Mouse (Mus musculus) lung, embryonic 16.5 days (tissue): ENCODE measurements around the gene Scube2. TPM values are rescaled to one million over a fixed set of nuclear protein-coding genes. Genes with fewer than 3 reads are reported as not detected.
A peak's percentile ranks its signal among the peaks of the same experiment; 100 is the strongest.

Source experiments
- ATAC-seq: fragments of 200-750 bp; cut with Nextera tagmentation; 2 replicates; pipeline ENCODE4 v1.8.0; 2017; ENCODE audit warnings: low read depth, mild to moderate bottlenecking, moderate library complexity
- H3K27ac ChIP-seq: fragments of 300-500 bp; sonication (generic); 2 replicates; pipeline ENCODE4 v1.5.1; 2014; ENCODE audit warnings: mild to moderate bottlenecking, control low read depth, low read length
- H3K27me3 ChIP-seq: fragments of 300-500 bp; sonication (generic); 2 replicates; pipeline ENCODE4 v1.6.1; 2014; ENCODE audit warnings: low read depth, low read length, mixed read lengths; ENCODE audit not compliant: control insufficient read depth, insufficient read depth
- H3K36me3 ChIP-seq: fragments of 300-500 bp; sonication (generic); 2 replicates; pipeline ENCODE4 v1.6.1; 2014; ENCODE audit warnings: low read length; ENCODE audit not compliant: control insufficient read depth, insufficient read depth
- H3K4me1 ChIP-seq: fragments of 300-500 bp; sonication (generic); replicated peaks from 2 replicates; pipeline ENCODE4 v1.6.1; 2014; ENCODE audit warnings: low read length, mixed read lengths; ENCODE audit not compliant: control insufficient read depth, insufficient read depth
- H3K4me2 ChIP-seq: fragments of 300-500 bp; sonication (generic); 2 replicates; pipeline ENCODE4 v1.6.1; 2014; ENCODE audit warnings: low read depth, low read length, control low read depth
- H3K4me3 ChIP-seq: fragments of 300-500 bp; sonication (generic); 2 replicates; pipeline ENCODE4 v1.5.1; 2014; ENCODE audit warnings: mild to moderate bottlenecking, low read length, control low read depth
- H3K9ac ChIP-seq: fragments of 300-500 bp; sonication (generic); 2 replicates; pipeline ENCODE4 v1.6.1; 2014; ENCODE audit warnings: low read length, control low read depth
- H3K9me3 ChIP-seq: fragments of 300-500 bp; sonication (generic); 2 replicates; pipeline ENCODE4 v1.6.1; 2016; ENCODE audit warnings: low read length; ENCODE audit not compliant: control insufficient read depth
- WGBS: fragments of 180-500 bp; shearing (Covaris S2); extraction: QIAGEN DNeasy Blood & Tissue Kit; methylation state at CpG from one replicate; pipeline ENCODE4 v1.1.7; 2014; 5-methylcytosine and 5-hydroxymethylcytosine counted together
- polyA plus RNA-seq: library from polyadenylated mRNA; unstranded; fragments of >200 nt; fragmentation: Nextera tagmentation; extraction: Ambion mirVana; gene quantifications from 2 replicates; pipeline ENCODE4 v1.2.1, GENCODE M21; 2015

The Scube2 gene
- polyA plus RNA-seq, 1 experiment from 2014 or later: 4.1 TPM

- 84% methylated on average over 2 of the region's 2 CpGs for WGBS
- no peaks in the 10 kb centered on the region for H3K9me3 ChIP-seq
- H3K9ac ChIP-seq: no peak overlapping the region
- H3K27me3 ChIP-seq: no peaks in the 10 kb centered on the region
- H3K4me1 ChIP-seq: peaks cover 4% of the 10 kb centered on the region; the same call in 1 of the 2 replicates
- no peak for ATAC-seq
- H3K4me3 ChIP-seq: no peak overlapping the region
- H3K4me2 ChIP-seq: no peak overlapping the region
- H3K27ac ChIP-seq: no peak overlapping the region
- peaks cover 3% of the 10 kb centered on the region; the same call in 1 of the 2 replicates for H3K36me3 ChIP-seq
These were observed 17.1 kb upstream of the Scube2 start for GRCm38 (mm10) chr7:109882574-109882973.

DNA sequence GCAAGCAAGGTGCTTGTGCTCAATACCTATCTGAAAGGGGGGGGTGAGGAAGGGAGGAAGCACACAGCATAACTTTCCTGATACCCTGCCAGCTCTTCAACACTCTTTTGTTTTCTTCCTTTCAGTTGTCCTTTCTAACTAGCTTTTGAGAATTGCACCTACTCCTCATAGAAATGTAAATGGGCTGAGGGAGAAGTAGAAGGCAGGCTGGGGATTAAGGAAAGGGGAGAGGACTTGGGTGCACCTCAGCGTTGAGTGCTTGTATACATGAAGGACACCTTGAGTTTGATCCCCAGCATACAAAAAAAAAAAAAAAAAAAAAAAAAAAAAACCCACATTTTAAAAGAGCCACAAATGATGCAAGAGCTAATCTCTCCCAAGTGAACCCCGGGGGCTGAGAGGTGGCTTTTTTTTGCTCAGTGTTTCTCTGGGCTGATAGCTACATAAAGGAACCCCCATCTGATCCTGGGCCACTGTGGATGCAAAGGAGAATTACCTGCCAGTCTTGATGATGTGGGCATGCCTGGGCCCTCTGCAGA is 16.2 kb upstream of the Scube2 start:
- H3K4me3 ChIP-seq: no peak overlapping the region
- no peak overlapping the region for H3K9ac ChIP-seq
- H3K4me2 ChIP-seq: no peak overlapping the region
- H3K36me3 ChIP-seq: peaks cover under 1% of the 10 kb centered on the region; the same call in 1 of the 2 replicates
- H3K9me3 ChIP-seq: no peaks in the 10 kb centered on the region
- peaks cover 4% of the 10 kb centered on the region; the same call in 1 of the 2 replicates for H3K4me1 ChIP-seq
- H3K27ac ChIP-seq: no peak overlapping the region
- 58% methylated on average over 2 of the region's 2 CpGs for WGBS
- no peaks in the 10 kb centered on the region for H3K27me3 ChIP-seq
- ATAC-seq: no peak

GRCm38 (mm10) chr7:109879158-109879557 is 13.7 kb upstream of the Scube2 start:
- H3K4me2 ChIP-seq: peak overlapping the region; percentile 31
- H3K27me3 ChIP-seq: no peaks in the 10 kb centered on the region
- peak overlapping the region; percentile 44; the same call in 1 of the 2 replicates for H3K9ac ChIP-seq
- no peaks in the 10 kb centered on the region for H3K9me3 ChIP-seq
- H3K27ac ChIP-seq: no peak overlapping the region
- 22% methylated on average over 12 of the region's 12 CpGs for WGBS
- H3K4me3 ChIP-seq: no peak overlapping the region
- peak; percentile 83 for ATAC-seq
- H3K4me1 ChIP-seq: peaks cover 4% of the 10 kb centered on the region; the same call in 1 of the 2 replicates
- H3K36me3 ChIP-seq: no peaks in the 10 kb centered on the region

- Histone ChIP-seq H3K4me1 (peaks cover 4% of the 10 kb centered on the region; the same call in 1 of the 2 replicates), H3K27me3 (no peaks in the 10 kb centered on the region), H3K27ac (no peak overlapping the region), H3K36me3 (no peaks in the 10 kb centered on the region), H3K4me2 (no peak overlapping the region), H3K4me3 (no peak overlapping the region), H3K9ac (no peak overlapping the region), H3K9me3 (no peaks in the 10 kb centered on the region)
- 55% methylated on average over 8 of the region's 8 CpGs for WGBS
- ATAC-seq: no peak
These were observed 10.6 kb upstream of the Scube2 start for GRCm38 (mm10) chr7:109876085-109876484.

- H3K27ac ChIP-seq: no peak overlapping the region
- no peaks in the 10 kb centered on the region for H3K27me3 ChIP-seq
- H3K4me1 ChIP-seq: peaks cover 4% of the 10 kb centered on the region; the same call in 1 of the 2 replicates
- no peaks in the 10 kb centered on the region for H3K9me3 ChIP-seq
- ATAC-seq: no peak
- no peak overlapping the region for H3K4me2 ChIP-seq
- WGBS: 54% methylated on average over 3 of the region's 3 CpGs
- no peak overlapping the region for H3K4me3 ChIP-seq
- H3K9ac ChIP-seq: no peak overlapping the region
- no peaks in the 10 kb centered on the region for H3K36me3 ChIP-seq
These were observed 10.1 kb upstream of the Scube2 start for GRCm38 (mm10) chr7:109875598-109875997.

DNA sequence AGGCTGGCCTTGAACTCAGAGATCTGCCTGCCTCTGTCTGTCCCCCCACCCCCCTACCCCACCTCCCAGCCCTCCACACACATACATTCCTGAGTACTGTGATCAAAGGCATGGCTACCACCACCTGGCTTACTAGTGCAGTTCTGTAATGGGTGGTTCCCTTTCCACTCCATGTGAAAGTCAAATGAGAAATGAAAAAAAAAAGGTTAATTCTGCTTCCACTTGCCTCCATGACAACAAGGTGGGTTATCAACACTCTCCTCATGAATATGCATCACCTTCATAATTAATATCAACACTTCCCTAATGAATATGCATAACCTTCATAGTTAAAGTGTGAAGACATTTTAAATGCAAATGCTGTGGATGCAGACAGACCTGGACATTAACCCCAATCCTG is 9.6 kb upstream of the Scube2 start:
- Histone ChIP-seq H3K4me1 (peaks cover 4% of the 10 kb centered on the region; the same call in 1 of the 2 replicates), H3K9me3 (no peaks in the 10 kb centered on the region), H3K4me3 (no peak overlapping the region), H3K9ac (no peak overlapping the region), H3K36me3 (no peaks in the 10 kb centered on the region), H3K4me2 (no peak overlapping the region), H3K27me3 (no peaks in the 10 kb centered on the region), H3K27ac (no peak overlapping the region)
- no peak for ATAC-seq

DNA sequence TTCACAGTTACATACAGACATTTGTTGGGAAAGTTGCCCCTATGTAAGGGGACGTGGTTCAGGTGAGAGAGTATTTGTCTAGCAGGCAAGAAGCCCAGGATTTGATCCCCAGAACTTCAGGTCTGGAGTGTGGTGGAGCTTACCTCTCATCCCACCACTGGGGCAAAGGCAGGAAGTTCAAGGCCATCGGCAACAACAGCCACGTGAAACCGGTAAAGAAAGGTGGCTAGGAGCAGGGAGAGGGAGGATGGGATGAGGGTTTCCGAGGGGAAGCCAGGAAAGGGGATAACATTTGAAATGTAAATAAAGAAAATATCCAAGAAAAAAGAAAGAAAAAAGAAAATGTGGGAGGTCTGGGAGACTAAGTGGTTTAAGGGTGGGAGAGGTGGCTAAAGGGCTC is 7.7 kb upstream of the Scube2 start:
- Histone ChIP-seq H3K4me1 (peaks cover 7% of the 10 kb centered on the region; the same call in 1 of the 2 replicates), H3K27me3 (no peaks in the 10 kb centered on the region), H3K36me3 (no peaks in the 10 kb centered on the region), H3K4me2 (no peak overlapping the region), H3K9me3 (no peaks in the 10 kb centered on the region), H3K27ac (no peak overlapping the region), H3K4me3 (no peak overlapping the region), H3K9ac (no peak overlapping the region)
- ATAC-seq: no peak
- 36% methylated on average over 5 of the region's 5 CpGs for WGBS

- Histone ChIP-seq H3K36me3 (no peaks in the 10 kb centered on the region), H3K27me3 (no peaks in the 10 kb centered on the region; the same call in 1 of the 2 replicates), H3K4me3 (no peak overlapping the region), H3K27ac (no peak overlapping the region), H3K4me2 (no peak overlapping the region), H3K4me1 (peaks cover 10% of the 10 kb centered on the region; the same call in 1 of the 2 replicates), H3K9me3 (no peaks in the 10 kb centered on the region), H3K9ac (no peak overlapping the region)
- whole genome bisulfite sequencing: 75% methylated on average over 5 of the region's 5 CpGs
- ATAC-seq: no peak
These were observed 5.8 kb upstream of the Scube2 start for GRCm38 (mm10) chr7:109871232-109871631.

- Histone ChIP-seq H3K4me3 (no peak overlapping the region), H3K4me2 (no peak overlapping the region), H3K36me3 (no peaks in the 10 kb centered on the region), H3K9ac (no peak overlapping the region), H3K4me1 (peaks cover 17% of the 10 kb centered on the region), H3K9me3 (no peaks in the 10 kb centered on the region), H3K27ac (peak overlapping the region; percentile 53; the same call in 1 of the 2 replicates), H3K27me3 (peaks cover 17% of the 10 kb centered on the region; the same call in 1 of the 2 replicates)
- WGBS: 30% methylated on average over 3 of the region's 3 CpGs
- ATAC-seq: peak; percentile 74
These were observed 3.0 kb upstream of the Scube2 start for GRCm38 (mm10) chr7:109868498-109868897.
